Mouse (Mus musculus) embryonic facial prominence, embryonic 10.5 days (tissue): Measurements from ENCODE around the gene Plekhg3. TPM values are rescaled to one million over a fixed set of nuclear protein-coding genes. Genes with fewer than 3 reads are reported as not detected.

Experiments
- DNase-seq: peaks from one replicate; pipeline ENCODE4 v3.0.0-alpha.2; 2017; ENCODE audit warnings: low spot score
- H3K27ac ChIP-seq: fragments of 300-500 bp; sonication (generic); replicated peaks from 2 replicates; pipeline ENCODE4 v1.5.1; 2016; ENCODE audit warnings: mild to moderate bottlenecking
- H3K27me3 ChIP-seq: fragments of 300-500 bp; sonication (generic); replicated peaks from 2 replicates; pipeline ENCODE4 v1.6.1; 2016; ENCODE audit warnings: low read depth, mild to moderate bottlenecking; ENCODE audit not compliant: poor library complexity, severe bottlenecking
- H3K36me3 ChIP-seq: fragments of 300-500 bp; sonication (generic); replicated peaks from 2 replicates; pipeline ENCODE4 v1.6.1; 2016; ENCODE audit warnings: mild to moderate bottlenecking, moderate library complexity
- H3K4me1 ChIP-seq: fragments of 300-500 bp; sonication (generic); 2 replicates; pipeline ENCODE4 v1.6.1; 2016
- H3K4me3 ChIP-seq: fragments of 300-500 bp; sonication (generic); 2 replicates; pipeline ENCODE4 v1.5.1; 2016; ENCODE audit warnings: mild to moderate bottlenecking, moderate library complexity
- H3K9me3 ChIP-seq: fragments of 300-500 bp; sonication (generic); 2 replicates; pipeline ENCODE4 v1.6.1; 2016; ENCODE audit warnings: mild to moderate bottlenecking
- WGBS: fragments of 180-500 bp; shearing (Covaris S2); methylation state at CpG from one replicate; pipeline ENCODE4 v1.1.7; 2016; 5-methylcytosine and 5-hydroxymethylcytosine counted together
- polyA plus RNA-seq: library from polyadenylated mRNA; unstranded; fragments of >200 nt; fragmentation: Nextera tagmentation; extraction: Ambion mirVana; gene quantifications from 2 replicates; pipeline ENCODE4 v1.2.1, GENCODE M21; 2016

Plekhg3 gene
- polyA plus RNA-seq: 3.3 and 3.9 TPM in 2 replicates

GRCm38 (mm10) chr12:76530580-76531139 is at the start of gene Plekhg3:
Gene Plekhg3 (plus strand): TSS chr12:76530891.
- peaks cover 82% of the 10 kb centered on the region for H3K27me3 ChIP-seq

GRCm38 (mm10) chr12:76482446-76482845 is 48.2 kb upstream of the Plekhg3 start:
- Histone ChIP-seq H3K4me1 (peaks cover 27% of the 10 kb centered on the region), H3K4me3 (no peak overlapping the region), H3K27me3 (no peaks in the 10 kb centered on the region), H3K36me3 (no peaks in the 10 kb centered on the region), H3K27ac (no peak overlapping the region), H3K9me3 (no peaks in the 10 kb centered on the region)
- 76% methylated on average over 2 of the region's 2 CpGs for WGBS
- DNase-seq: no peak

More at GRCm38 (mm10) chr12:76530580-76531139, at the start of gene Plekhg3:
- Histone ChIP-seq H3K27ac (no peak within 1 kb of the TSS), H3K36me3 (no peaks in the 10 kb centered on the region), H3K9me3 (no peaks in the 10 kb centered on the region), H3K4me1 (peaks cover 52% of the 10 kb centered on the region), H3K4me3 (no peak within 1 kb of the TSS)
- WGBS: 23% methylated on average over 6 of the region's 6 CpGs
- no peak for DNase-seq

- Histone ChIP-seq H3K4me3 (no peak overlapping the region), H3K36me3 (no peaks in the 10 kb centered on the region), H3K9me3 (no peaks in the 10 kb centered on the region), H3K27ac (no peak overlapping the region), H3K4me1 (peaks cover 26% of the 10 kb centered on the region), H3K27me3 (no peaks in the 10 kb centered on the region)
- WGBS: 91% methylated on average over 2 of the region's 2 CpGs
- DNase-seq: no peak
Measured at GRCm38 (mm10) chr12:76482948-76483347, 47.7 kb upstream of the Plekhg3 start.

GRCm38 (mm10) chr12:76484881-76485280 is 45.8 kb upstream of the Plekhg3 start:
- Histone ChIP-seq H3K9me3 (no peaks in the 10 kb centered on the region), H3K36me3 (no peaks in the 10 kb centered on the region), H3K4me3 (no peak overlapping the region), H3K27me3 (no peaks in the 10 kb centered on the region), H3K27ac (peak overlapping the region; percentile 4; the same call in 1 of the 2 replicates), H3K4me1 (peaks cover 12% of the 10 kb centered on the region)
- 61% methylated on average over 4 of the region's 4 CpGs for WGBS
- DNase-seq: no peak

GRCm38 (mm10) chr12:76485381-76485780 is 45.3 kb upstream of the Plekhg3 start:
- WGBS: 51% methylated on average over 11 of the region's 11 CpGs
- DNase-seq: no peak
- Histone ChIP-seq H3K27ac (peak overlapping the region; percentile 4; the same call in 1 of the 2 replicates), H3K27me3 (no peaks in the 10 kb centered on the region), H3K9me3 (no peaks in the 10 kb centered on the region), H3K4me1 (peaks cover 12% of the 10 kb centered on the region), H3K4me3 (no peak overlapping the region), H3K36me3 (no peaks in the 10 kb centered on the region)

- DNase-seq: no peak
- no peak overlapping the region for H3K27ac ChIP-seq
- H3K4me1 ChIP-seq: peaks cover 12% of the 10 kb centered on the region
- H3K27me3 ChIP-seq: no peaks in the 10 kb centered on the region
- WGBS: 78% methylated on average over 9 of the region's 9 CpGs
- H3K9me3 ChIP-seq: no peaks in the 10 kb centered on the region
- H3K36me3 ChIP-seq: no peaks in the 10 kb centered on the region
- H3K4me3 ChIP-seq: no peak overlapping the region
Measured at GRCm38 (mm10) chr12:76486943-76487342, 43.7 kb upstream of the Plekhg3 start.

- no peak overlapping the region for H3K4me3 ChIP-seq
- no peaks in the 10 kb centered on the region for H3K9me3 ChIP-seq
- DNase-seq: no peak
- no peaks in the 10 kb centered on the region for H3K36me3 ChIP-seq
- no peak overlapping the region for H3K27ac ChIP-seq
- 0 out of 2 replicates have a peak, but pooled peaks cover 8% of the 10 kb centered on the region for H3K27me3 ChIP-seq
- no peaks in the 10 kb centered on the region for H3K4me1 ChIP-seq
- WGBS: 91% methylated on average over 1 of the region's 1 CpGs
Measured at GRCm38 (mm10) chr12:76490798-76491197, 39.9 kb upstream of the Plekhg3 start.

- 73% methylated on average over 5 of the region's 5 CpGs for WGBS
- Histone ChIP-seq H3K36me3 (no peaks in the 10 kb centered on the region), H3K4me1 (peaks cover 7% of the 10 kb centered on the region; the same call in 1 of the 2 replicates), H3K27me3 (peaks cover 9% of the 10 kb centered on the region; the same call in 1 of the 2 replicates), H3K27ac (no peak overlapping the region), H3K9me3 (no peaks in the 10 kb centered on the region), H3K4me3 (no peak overlapping the region)
- DNase-seq: no peak
Measured at GRCm38 (mm10) chr12:76493462-76493861, 37.2 kb upstream of the Plekhg3 start.

- Histone ChIP-seq H3K27ac (no peak overlapping the region), H3K9me3 (no peaks in the 10 kb centered on the region), H3K36me3 (no peaks in the 10 kb centered on the region), H3K27me3 (peaks cover 9% of the 10 kb centered on the region; the same call in 1 of the 2 replicates), H3K4me3 (no peak overlapping the region), H3K4me1 (peaks cover 7% of the 10 kb centered on the region; the same call in 1 of the 2 replicates)
- WGBS: 74% methylated on average over 4 of the region's 4 CpGs
- DNase-seq: no peak
Measured at GRCm38 (mm10) chr12:76495381-76495780, 35.3 kb upstream of the Plekhg3 start.

- DNase-seq: peak; percentile 69
- H3K27me3 ChIP-seq: peaks cover 9% of the 10 kb centered on the region; the same call in 1 of the 2 replicates
- no peak overlapping the region for H3K27ac ChIP-seq
- no peak overlapping the region for H3K4me3 ChIP-seq
- H3K4me1 ChIP-seq: peaks cover 7% of the 10 kb centered on the region; the same call in 1 of the 2 replicates
- 30% methylated on average over 12 of the region's 12 CpGs for WGBS
- no peaks in the 10 kb centered on the region for H3K36me3 ChIP-seq
- H3K9me3 ChIP-seq: no peaks in the 10 kb centered on the region
Measured at GRCm38 (mm10) chr12:76496324-76496723, 34.4 kb upstream of the Plekhg3 start.

- Histone ChIP-seq H3K36me3 (no peaks in the 10 kb centered on the region), H3K9me3 (no peaks in the 10 kb centered on the region), H3K27me3 (peaks cover 9% of the 10 kb centered on the region; the same call in 1 of the 2 replicates), H3K4me1 (peaks cover 7% of the 10 kb centered on the region; the same call in 1 of the 2 replicates), H3K4me3 (no peak overlapping the region), H3K27ac (no peak overlapping the region)
- 86% methylated on average over 9 of the region's 9 CpGs for WGBS
- DNase-seq: no peak
Measured at GRCm38 (mm10) chr12:76499276-76499675, 31.4 kb upstream of the Plekhg3 start.

- peaks cover 8% of the 10 kb centered on the region; the same call in 1 of the 2 replicates for H3K27me3 ChIP-seq
- H3K36me3 ChIP-seq: no peaks in the 10 kb centered on the region
- H3K27ac ChIP-seq: no peak overlapping the region
- no peak overlapping the region for H3K4me3 ChIP-seq
- no peak for DNase-seq
- no peaks in the 10 kb centered on the region for H3K9me3 ChIP-seq
- peaks cover 7% of the 10 kb centered on the region; the same call in 1 of the 2 replicates for H3K4me1 ChIP-seq
- WGBS: 84% methylated on average over 6 of the region's 6 CpGs
Measured at GRCm38 (mm10) chr12:76500055-76500454, 30.6 kb upstream of the Plekhg3 start.

- H3K36me3 ChIP-seq: no peaks in the 10 kb centered on the region
- no peak overlapping the region for H3K4me3 ChIP-seq
- no peak overlapping the region for H3K27ac ChIP-seq
- no peaks in the 10 kb centered on the region for H3K9me3 ChIP-seq
- WGBS: 66% methylated on average over 3 of the region's 3 CpGs
- H3K4me1 ChIP-seq: peaks cover 7% of the 10 kb centered on the region; the same call in 1 of the 2 replicates
- no peak for DNase-seq
- no peaks in the 10 kb centered on the region; the same call in 1 of the 2 replicates for H3K27me3 ChIP-seq
Measured at GRCm38 (mm10) chr12:76500896-76501295, 29.8 kb upstream of the Plekhg3 start.
